Mouse (Mus musculus) midbrain, postnatal 0 days (tissue): ENCODE results near the gene Xpo4. TPM values are rescaled to one million over a fixed set of nuclear protein-coding genes. Genes with fewer than 3 reads are reported as not detected.

ENCODE experiments used
- ATAC-seq: fragments of 200-750 bp; cut with Nextera tagmentation; 2 replicates; pipeline ENCODE4 v1.8.0; 2017; ENCODE audit warnings: moderate number of reproducible peaks, mild to moderate bottlenecking, moderate TSS enrichment, moderate library complexity; ENCODE audit not compliant: low FRiP score
- DNase-seq: peaks from one replicate; pipeline ENCODE4 v3.0.0-alpha.2; 2015; ENCODE audit warnings: low spot score
- H3K27ac ChIP-seq: fragments of 300-500 bp; sonication (generic); 2 replicates; pipeline ENCODE4 v1.5.1; 2014; ENCODE audit warnings: low read depth, mild to moderate bottlenecking, low read length, mixed read lengths
- H3K27me3 ChIP-seq: fragments of 300-500 bp; sonication (generic); 2 replicates; pipeline ENCODE4 v1.6.1; 2014; ENCODE audit warnings: low read length, control low read depth, mixed read lengths; ENCODE audit not compliant: insufficient read depth
- H3K36me3 ChIP-seq: fragments of 300-500 bp; sonication (generic); 2 replicates; pipeline ENCODE4 v1.6.1; 2014; ENCODE audit warnings: low read length, control low read depth, mixed read lengths; ENCODE audit not compliant: insufficient read depth
- H3K4me1 ChIP-seq: fragments of 300-500 bp; sonication (generic); 2 replicates; pipeline ENCODE4 v1.6.1; 2014; ENCODE audit warnings: mild to moderate bottlenecking, control low read depth, antibody characterized with exemption, low read length, mixed read lengths; ENCODE audit not compliant: insufficient read depth
- H3K4me2 ChIP-seq: fragments of 300-500 bp; sonication (generic); 2 replicates; pipeline ENCODE4 v1.6.1; 2014; ENCODE audit warnings: low read depth, mild to moderate bottlenecking, low read length, mixed read lengths; ENCODE audit not compliant: poor library complexity, severe bottlenecking
- H3K4me3 ChIP-seq: fragments of 300-500 bp; sonication (generic); 2 replicates; pipeline ENCODE4 v1.5.1; 2014; ENCODE audit warnings: low read depth, mild to moderate bottlenecking, low read length, moderate library complexity
- H3K9ac ChIP-seq: fragments of 300-500 bp; sonication (generic); replicated peaks from 2 replicates; pipeline ENCODE4 v1.6.1; 2014; ENCODE audit warnings: mild to moderate bottlenecking, low read length, moderate library complexity, mixed read lengths; ENCODE audit not compliant: poor library complexity, severe bottlenecking
- H3K9me3 ChIP-seq: fragments of 300-500 bp; sonication (generic); 2 replicates; pipeline ENCODE4 v1.6.1; 2016; ENCODE audit warnings: low read length, control low read depth
- CTCF ChIP-seq: IDR thresholded peaks from 2 replicates; pipeline ENCODE4 v1.5.1; 2016; ENCODE audit warnings: antibody characterized with exemption, mild to moderate bottlenecking
- WGBS: fragments of 180-500 bp; shearing (Covaris S2); extraction: QIAGEN DNeasy Blood & Tissue Kit; methylation state at CpG from one replicate; pipeline ENCODE4 v1.1.7; 2014; 5-methylcytosine and 5-hydroxymethylcytosine counted together
- polyA plus RNA-seq: library from polyadenylated mRNA; unstranded; fragments of >200 nt; fragmentation: Nextera tagmentation; extraction: Ambion mirVana; gene quantifications from 2 replicates; pipeline ENCODE4 v1.2.1, GENCODE M21; 2015
- total RNA-seq: library from RNA; depleted of rRNA; stranded (reverse); fragments of >200 nt; gene quantifications from 2 replicates; pipeline ENCODE4 v1.2.3, GENCODE M21; 2014; rRNA removed

Gene Xpo4
- 11.3 and 19.4 TPM in 2 replicates for total RNA-seq
- polyA plus RNA-seq: 6.7 and 11.7 TPM in 2 replicates

- no peaks in the 10 kb centered on the region for H3K9me3 ChIP-seq
- no peaks in the 10 kb centered on the region for H3K27me3 ChIP-seq
- WGBS: under 1% methylated on average over 76 of the region's 80 CpGs
- H3K4me1 ChIP-seq: peaks cover 6% of the 10 kb centered on the region; the same call in 1 of the 2 replicates
- DNase-seq (peak; percentile 87), ATAC-seq (peak; percentile 97)
- H3K4me2 ChIP-seq: peak within 1 kb of the TSS; percentile 94
- peak within 1 kb of the TSS; percentile 86 for H3K9ac ChIP-seq
- peak; percentile 42; the same call in 1 of the 2 replicates for TF ChIP-seq CTCF
- H3K36me3 ChIP-seq: no peaks in the 10 kb centered on the region
- peak within 1 kb of the TSS; percentile 91 for H3K27ac ChIP-seq
- peak within 1 kb of the TSS; percentile 88 for H3K4me3 ChIP-seq
Observed at GRCm38 (mm10) chr14:57664822-57665627, at the start of gene Xpo4. TSS of gene Xpo4 (minus strand) at chr14:57665430.

GRCm38 (mm10) chr14:57712884-57713283 is 47.7 kb upstream of the Xpo4 start:
- peaks cover 8% of the 10 kb centered on the region; the same call in 1 of the 2 replicates for H3K4me1 ChIP-seq
- DNase-seq: no peak
- no peak overlapping the region for H3K9ac ChIP-seq
- no peak for TF ChIP-seq CTCF
- H3K36me3 ChIP-seq: no peaks in the 10 kb centered on the region
- no peak overlapping the region for H3K4me2 ChIP-seq
- no peaks in the 10 kb centered on the region for H3K9me3 ChIP-seq
- WGBS: 90% methylated on average over 1 of the region's 1 CpGs
- H3K27ac ChIP-seq: no peak overlapping the region
- H3K4me3 ChIP-seq: no peak overlapping the region
- no peaks in the 10 kb centered on the region for H3K27me3 ChIP-seq
- ATAC-seq: no peak

GRCm38 (mm10) chr14:57711059-57711458 is 45.8 kb upstream of the Xpo4 start:
- H3K4me1 ChIP-seq: peaks cover 21% of the 10 kb centered on the region; the same call in 1 of the 2 replicates
- DNase-seq (no peak), ATAC-seq (no peak)
- TF ChIP-seq CTCF: no peak
- no peaks in the 10 kb centered on the region for H3K36me3 ChIP-seq
- H3K4me3 ChIP-seq: no peak overlapping the region
- no peaks in the 10 kb centered on the region for H3K9me3 ChIP-seq
- H3K27me3 ChIP-seq: no peaks in the 10 kb centered on the region
- H3K27ac ChIP-seq: no peak overlapping the region
- no peak overlapping the region for H3K4me2 ChIP-seq
- whole genome bisulfite sequencing: 88% methylated on average over 6 of the region's 6 CpGs
- H3K9ac ChIP-seq: no peak overlapping the region

- Histone ChIP-seq H3K27ac (peak overlapping the region; percentile 55; the same call in 1 of the 2 replicates), H3K36me3 (no peaks in the 10 kb centered on the region), H3K4me3 (no peak overlapping the region), H3K9me3 (no peaks in the 10 kb centered on the region), H3K9ac (no peak overlapping the region), H3K27me3 (no peaks in the 10 kb centered on the region), H3K4me2 (no peak overlapping the region), H3K4me1 (peaks cover 21% of the 10 kb centered on the region; the same call in 1 of the 2 replicates)
- WGBS: 19% methylated on average over 10 of the region's 10 CpGs
- DNase-seq (peak; percentile 21), ATAC-seq (no peak)
- no peak for TF ChIP-seq CTCF
Observed at GRCm38 (mm10) chr14:57709171-57709570, 43.9 kb upstream of the Xpo4 start.

GRCm38 (mm10) chr14:57708580-57708979 is 43.4 kb upstream of the Xpo4 start:
- WGBS: 41% methylated on average over 7 of the region's 7 CpGs

More at GRCm38 (mm10) chr14:57708580-57708979, 43.4 kb upstream of the Xpo4 start:
- H3K9ac ChIP-seq: no peak overlapping the region
- no peak for DNase-seq
- no peak for TF ChIP-seq CTCF
- H3K4me1 ChIP-seq: peaks cover 21% of the 10 kb centered on the region; the same call in 1 of the 2 replicates
- H3K4me2 ChIP-seq: no peak overlapping the region
- no peaks in the 10 kb centered on the region for H3K27me3 ChIP-seq
- H3K9me3 ChIP-seq: no peaks in the 10 kb centered on the region
- H3K36me3 ChIP-seq: no peaks in the 10 kb centered on the region
- no peak for ATAC-seq
- H3K27ac ChIP-seq: no peak overlapping the region
- H3K4me3 ChIP-seq: no peak overlapping the region
